Mouse (Mus musculus) C2C12 (cell line): ENCODE measurements around the gene Dgkb.

Experiments used
- CEBPB ChIP-seq: IDR thresholded peaks from one replicate; pipeline ENCODE4 v1.6.1; 2011; ENCODE audit warnings: low read depth, mild to moderate bottlenecking, control low read depth, moderate library complexity
- CTCF ChIP-seq: IDR thresholded peaks from one replicate; pipeline ENCODE4 v1.5.1; 2011; ENCODE audit not compliant: control insufficient read depth, insufficient read depth, insufficient read length
- MAX ChIP-seq: IDR thresholded peaks from one replicate; pipeline ENCODE4 v1.6.1; 2011; ENCODE audit warnings: mild to moderate bottlenecking, control low read depth
- MYOD1 ChIP-seq: IDR thresholded peaks from one replicate; pipeline ENCODE4 v1.6.1; 2011; ENCODE audit warnings: low read depth; ENCODE audit not compliant: control insufficient read depth, insufficient read length
- USF1 ChIP-seq: IDR thresholded peaks from one replicate; pipeline ENCODE4 v1.6.1; 2011; ENCODE audit warnings: low read depth, mild to moderate bottlenecking, control low read depth, moderate library complexity

DNA sequence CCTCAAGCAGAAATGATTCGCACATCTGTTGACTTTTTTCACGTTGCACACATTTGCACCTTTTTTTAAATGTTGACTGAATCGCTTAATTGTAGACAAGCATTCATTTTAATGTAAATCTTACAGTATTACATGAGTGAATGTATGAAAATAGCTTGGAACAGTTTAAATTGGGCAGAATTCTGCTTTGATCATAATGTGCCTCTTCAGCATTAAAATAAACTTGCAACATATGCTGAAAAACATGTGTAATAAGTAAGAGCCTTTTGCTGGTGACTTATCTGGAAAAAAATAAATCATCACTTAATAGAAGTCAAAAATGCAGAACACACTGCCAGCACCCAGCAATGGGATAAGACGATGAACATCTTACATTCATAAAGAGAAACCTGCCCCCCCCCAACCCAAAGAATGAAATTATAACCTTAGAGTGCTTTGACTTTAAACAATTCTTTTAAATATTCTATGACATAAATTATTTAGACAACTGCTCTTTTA is 768.9 kb downstream of the Dgkb start:
- TF ChIP-seq CTCF (no peak), MAX (no peak), USF1 (no peak), MYOD1 (no peak), CEBPB (no peak)
